Mouse (Mus musculus) small intestine, adult 2 months (tissue): Measurements from ENCODE around the gene Rtn4r. TPM values are rescaled to one million over a fixed set of nuclear protein-coding genes. Genes with fewer than 3 reads are reported as not detected.
"Not testable (repeated sequence)": the region's sequence is repeated elsewhere in the genome, so short reads cannot be mapped to it uniquely, and the experiment has no call there.

Source experiments
- H3K27ac ChIP-seq: fragments of 200-500 bp; 2 replicates; pipeline ENCODE4 v1.5.1; 2012; ENCODE audit warnings: low read depth, low read length, control low read depth, inconsistent platforms; ENCODE audit not compliant: insufficient read depth
- H3K27me3 ChIP-seq: fragments of 200-500 bp; 2 replicates; pipeline ENCODE4 v1.6.1; 2012; ENCODE audit warnings: mild to moderate bottlenecking, moderate library complexity, low read length, inconsistent platforms; ENCODE audit not compliant: control insufficient read depth, insufficient read depth
- H3K36me3 ChIP-seq: fragments of 200-500 bp; 2 replicates; pipeline ENCODE4 v1.6.1; 2012; ENCODE audit warnings: mild to moderate bottlenecking, low read length, control low read depth, inconsistent platforms; ENCODE audit not compliant: control insufficient read depth, insufficient read depth
- H3K4me1 ChIP-seq: fragments of 200-500 bp; 2 replicates; pipeline ENCODE4 v1.6.1; 2012; ENCODE audit warnings: low read length, inconsistent platforms, mixed read lengths; ENCODE audit not compliant: control insufficient read depth, insufficient read depth, insufficient read length
- H3K4me3 ChIP-seq: fragments of 200-500 bp; 2 replicates; pipeline ENCODE4 v1.5.1; 2012; ENCODE audit warnings: low read depth, mild to moderate bottlenecking, control low read depth, inconsistent platforms, low read length, moderate library complexity
- CTCF ChIP-seq: fragments of 200-500 bp; IDR thresholded peaks from 2 replicates; pipeline ENCODE4 v1.5.1; 2012; ENCODE audit warnings: low read depth, mild to moderate bottlenecking, control low read depth, inconsistent platforms, low read length, moderate library complexity, mixed read lengths; ENCODE audit not compliant: insufficient replicate concordance, insufficient read length; ENCODE audit errors: extremely low read depth
- POLR2A ChIP-seq: fragments of 200-500 bp; IDR thresholded peaks from 2 replicates; pipeline ENCODE4 v1.6.1; 2012; ENCODE audit warnings: low read depth, mild to moderate bottlenecking, control low read depth, inconsistent platforms, low read length, moderate library complexity
- WGBS: fragments of 180-500 bp; shearing (Covaris S2); methylation state at CpG from one replicate; pipeline ENCODE4 v1.1.7; 2018; 5-methylcytosine and 5-hydroxymethylcytosine counted together
- polyA plus RNA-seq: library from polyadenylated mRNA; depleted of rRNA; stranded (reverse); fragments of >200 nt; gene quantifications from 2 replicates; pipeline ENCODE4 v1.2.3, GENCODE M21; 2012; rRNA removed

Rtn4r gene
- polyA plus RNA-seq, 1 experiment, result 21.9 TPM

GRCm38 (mm10) chr16:18194208-18194985 is 67.0 kb downstream of the Rtn4r start:
- Histone ChIP-seq H3K4me1 (peaks cover 12% of the 10 kb centered on the region), H3K27ac (peak overlapping the region; percentile 48; the same call in 1 of the 2 replicates), H3K36me3 (no peaks in the 10 kb centered on the region), H3K4me3 (no peak overlapping the region), H3K27me3 (no peaks in the 10 kb centered on the region)
- TF ChIP-seq CTCF (no peak), POLR2A (no peak)
- WGBS, result 65% methylated on average over 15 of the region's 15 CpGs

- H3K27ac ChIP-seq, result peak overlapping the region; percentile 48; the same call in 1 of the 2 replicates
- WGBS, result 20% methylated on average over 5 of the region's 5 CpGs
- H3K4me3 ChIP-seq, result no peak overlapping the region
- no peak for TF ChIP-seq CTCF
- no peak; the same call in 1 of the 2 replicates for TF ChIP-seq POLR2A
- no peaks in the 10 kb centered on the region for H3K27me3 ChIP-seq
- peaks cover 12% of the 10 kb centered on the region for H3K4me1 ChIP-seq
- H3K36me3 ChIP-seq, result no peaks in the 10 kb centered on the region
These were observed 67.6 kb downstream of the Rtn4r start for GRCm38 (mm10) chr16:18195068-18195467.

GRCm38 (mm10) chr16:18195561-18195960 is 68.1 kb downstream of the Rtn4r start:
- H3K36me3 ChIP-seq, H3K27ac ChIP-seq, H3K4me3 ChIP-seq, H3K27me3 ChIP-seq: not testable (repeated sequence)
- peaks cover 12% of the 10 kb centered on the region for H3K4me1 ChIP-seq
- 15% methylated on average over 3 of the region's 3 CpGs for WGBS

GRCm38 (mm10) chr16:18197881-18198280 is 70.4 kb downstream of the Rtn4r start:
- WGBS, result 86% methylated on average over 6 of the region's 6 CpGs
- Histone ChIP-seq H3K27ac (no peak overlapping the region), H3K36me3 (no peaks in the 10 kb centered on the region), H3K4me3 (no peak overlapping the region), H3K27me3 (no peaks in the 10 kb centered on the region), H3K4me1 (peaks cover 21% of the 10 kb centered on the region)
- TF ChIP-seq CTCF, result no peak
- no peak for TF ChIP-seq POLR2A

GRCm38 (mm10) chr16:18198365-18199098 is 71.1 kb downstream of the Rtn4r start:
- 59% methylated on average over 10 of the region's 10 CpGs for WGBS

GRCm38 (mm10) chr16:18200062-18200461 is 72.6 kb downstream of the Rtn4r start:
- H3K4me3 ChIP-seq, result no peak overlapping the region
- TF ChIP-seq POLR2A (no peak), CTCF (no peak)
- 78% methylated on average over 2 of the region's 2 CpGs for WGBS
- H3K27ac ChIP-seq, result no peak overlapping the region
- peaks cover 12% of the 10 kb centered on the region; the same call in 1 of the 2 replicates for H3K4me1 ChIP-seq
- H3K27me3 ChIP-seq, result no peaks in the 10 kb centered on the region
- H3K36me3 ChIP-seq, result no peaks in the 10 kb centered on the region

More at GRCm38 (mm10) chr16:18198365-18199098, 71.1 kb downstream of the Rtn4r start:
- no peak overlapping the region for H3K27ac ChIP-seq
- no peak for TF ChIP-seq POLR2A
- no peak for TF ChIP-seq CTCF
- H3K4me3 ChIP-seq, result no peak overlapping the region
- peaks cover 21% of the 10 kb centered on the region for H3K4me1 ChIP-seq
- no peaks in the 10 kb centered on the region for H3K36me3 ChIP-seq
- no peaks in the 10 kb centered on the region for H3K27me3 ChIP-seq

- no peak overlapping the region for H3K27ac ChIP-seq
- peaks cover 9% of the 10 kb centered on the region; the same call in 1 of the 2 replicates for H3K4me1 ChIP-seq
- TF ChIP-seq CTCF (no peak), POLR2A (no peak)
- 21% methylated on average over 1 of the region's 1 CpGs for WGBS
- no peak overlapping the region for H3K4me3 ChIP-seq
- H3K27me3 ChIP-seq, result no peaks in the 10 kb centered on the region
- no peaks in the 10 kb centered on the region for H3K36me3 ChIP-seq
These were observed 74.2 kb downstream of the Rtn4r start for GRCm38 (mm10) chr16:18201620-18202019.

Other genes starting within 250 kb of the Rtn4r start
- 0.85 and 1.9 TPM in 2 replicates for gene Gm20518, start 236.0 kb upstream of the Rtn4r start, polyA plus RNA-seq
- gene Tssk1, start 233.4 kb upstream of the Rtn4r start, polyA plus RNA-seq, result 0.08 TPM in 1 of 2 replicates, not detected in the other
- gene Dgcr2, start 229.1 kb upstream of the Rtn4r start, polyA plus RNA-seq, result 82.2 and 152 TPM in 2 replicates
- gene Tssk2, start 229.0 kb upstream of the Rtn4r start, polyA plus RNA-seq, result not detected in 2 replicates
- gene Ess2, start 216.3 kb upstream of the Rtn4r start, polyA plus RNA-seq, result 6.6 and 15.8 TPM in 2 replicates
- 0.36 TPM in 1 of 2 replicates, not detected in the other for gene Gsc2, start 212.6 kb upstream of the Rtn4r start, polyA plus RNA-seq
- gene Slc25a1, start 199.4 kb upstream of the Rtn4r start, polyA plus RNA-seq, result 204 and 328 TPM in 2 replicates
- not detected in 2 replicates for gene Vpreb2, start 147.2 kb upstream of the Rtn4r start, polyA plus RNA-seq
- gene Dgcr6, start 74.8 kb upstream of the Rtn4r start, polyA plus RNA-seq, result 50.0 and 147 TPM in 2 replicates
- 26.1 and 89.7 TPM in 2 replicates for gene Prodh, start 37.4 kb upstream of the Rtn4r start, polyA plus RNA-seq
- gene Ccdc188, start 90.2 kb downstream of the Rtn4r start, polyA plus RNA-seq, result not detected in 2 replicates
- 21.3 and 27.8 TPM in 2 replicates for gene Zdhhc8, start 107.5 kb downstream of the Rtn4r start, polyA plus RNA-seq
- 24.0 and 29.7 TPM in 2 replicates for gene Trmt2a, start 121.0 kb downstream of the Rtn4r start, polyA plus RNA-seq
- gene Ranbp1, start 121.1 kb downstream of the Rtn4r start, polyA plus RNA-seq, result 17.7 and 47.7 TPM in 2 replicates
- gene Gm49776, start 130.7 kb downstream of the Rtn4r start, polyA plus RNA-seq, result not detected in 2 replicates
- gene Dgcr8, start 161.6 kb downstream of the Rtn4r start, polyA plus RNA-seq, result 6.3 and 14.5 TPM in 2 replicates
- gene Tango2, start 220.5 kb downstream of the Rtn4r start, polyA plus RNA-seq, result 32.2 and 78.0 TPM in 2 replicates
- 10.7 and 17.1 TPM in 2 replicates for gene Arvcf, start 220.5 kb downstream of the Rtn4r start, polyA plus RNA-seq